Mouse (Mus musculus) bone marrow macrophage, adult 2 months (primary cell): ENCODE measurements around the gene Gm595.

Source experiments
- CTCF ChIP-seq: IDR thresholded peaks from 2 replicates; pipeline ENCODE4 v1.5.1; 2012; ENCODE audit warnings: low read depth, mild to moderate bottlenecking, low read length, moderate library complexity
- POLR2A ChIP-seq: IDR thresholded peaks from 2 replicates; pipeline ENCODE4 v1.6.1; 2012; ENCODE audit warnings: mild to moderate bottlenecking, low read depth, low read length, borderline replicate concordance

- TF ChIP-seq CTCF (no peak), POLR2A (no peak)
Measured at GRCm38 (mm10) chrX:48884615-48885014, 7.1 kb upstream of the Gm595 start.
